Mouse (Mus musculus) heart, embryonic 12.5 days (tissue): Measurements from ENCODE around the gene Mb21d2. TPM values are rescaled to one million over a fixed set of nuclear protein-coding genes. Genes with fewer than 3 reads are reported as not detected.

ENCODE experiments used
- ATAC-seq: fragments of 200-750 bp; cut with Nextera tagmentation; 2 replicates; pipeline ENCODE4 v1.8.0; 2017; ENCODE audit warnings: moderate TSS enrichment, moderate library complexity; ENCODE audit not compliant: insufficient number of reproducible peaks, low FRiP score
- H3K27ac ChIP-seq: fragments of 300-500 bp; sonication (generic); 2 replicates; pipeline ENCODE4 v1.5.1; 2016; ENCODE audit warnings: mild to moderate bottlenecking, moderate library complexity; ENCODE audit not compliant: poor library complexity, severe bottlenecking
- H3K27me3 ChIP-seq: fragments of 300-500 bp; sonication (generic); replicated peaks from 2 replicates; pipeline ENCODE4 v1.6.1; 2016; ENCODE audit warnings: mild to moderate bottlenecking, moderate library complexity
- H3K36me3 ChIP-seq: fragments of 300-500 bp; sonication (generic); 2 replicates; pipeline ENCODE4 v1.6.1; 2016; ENCODE audit warnings: mild to moderate bottlenecking, moderate library complexity
- H3K4me1 ChIP-seq: fragments of 300-500 bp; sonication (generic); replicated peaks from 2 replicates; pipeline ENCODE4 v1.6.1; 2016; ENCODE audit warnings: mild to moderate bottlenecking
- H3K4me2 ChIP-seq: fragments of 300-500 bp; sonication (generic); 2 replicates; pipeline ENCODE4 v1.6.1; 2016; ENCODE audit warnings: mild to moderate bottlenecking, moderate library complexity
- H3K4me3 ChIP-seq: fragments of 300-500 bp; sonication (generic); 2 replicates; pipeline ENCODE4 v1.5.1; 2016; ENCODE audit warnings: mild to moderate bottlenecking
- H3K9ac ChIP-seq: fragments of 300-500 bp; sonication (generic); 2 replicates; pipeline ENCODE4 v1.6.1; 2016; ENCODE audit warnings: mild to moderate bottlenecking, moderate library complexity
- H3K9me3 ChIP-seq: fragments of 300-500 bp; sonication (generic); replicated peaks from 2 replicates; pipeline ENCODE4 v1.6.1; 2016; ENCODE audit warnings: mild to moderate bottlenecking, moderate library complexity
- WGBS: fragments of 180-500 bp; shearing (Covaris S2); methylation state at CpG from one replicate; pipeline ENCODE4 v1.1.7; 2016; 5-methylcytosine and 5-hydroxymethylcytosine counted together
- polyA plus RNA-seq: library from polyadenylated mRNA; unstranded; fragments of >200 nt; fragmentation: Nextera tagmentation; extraction: Ambion mirVana; gene quantifications from 2 replicates; pipeline ENCODE4 v1.2.1, GENCODE M21; 2016

Gene Mb21d2
- 6.9 and 7.1 TPM in 2 replicates for polyA plus RNA-seq

GRCm38 (mm10) chr16:28928815-28929685, at the start of gene Mb21d2:
TSS of gene Mb21d2 (minus strand) at chr16:28929673.
- Histone ChIP-seq H3K9ac (peak within 1 kb of the TSS; percentile 91), H3K36me3 (no peaks in the 10 kb centered on the region), H3K4me2 (peak within 1 kb of the TSS; percentile 71), H3K4me1 (peaks cover 13% of the 10 kb centered on the region), H3K4me3 (peak within 1 kb of the TSS; percentile 64), H3K27ac (peak within 1 kb of the TSS; percentile 94), H3K9me3 (no peaks in the 10 kb centered on the region), H3K27me3 (0 out of 2 replicates have a peak, but pooled peaks cover 7% of the 10 kb centered on the region)
- ATAC-seq = peak; percentile 39
- under 1% methylated on average over 73 of the region's 73 CpGs for WGBS

GRCm38 (mm10) chr16:28966236-28966635, 36.8 kb upstream of the Mb21d2 start:
- Histone ChIP-seq H3K27ac (no peak overlapping the region), H3K4me1 (no peaks in the 10 kb centered on the region), H3K9ac (no peak overlapping the region), H3K4me3 (no peak overlapping the region), H3K9me3 (no peaks in the 10 kb centered on the region), H3K27me3 (no peaks in the 10 kb centered on the region), H3K36me3 (no peaks in the 10 kb centered on the region), H3K4me2 (no peak overlapping the region)
- 55% methylated on average over 2 of the region's 2 CpGs for WGBS
- no peak for ATAC-seq

GRCm38 (mm10) chr16:28964048-28964447, 34.6 kb upstream of the Mb21d2 start:
- Histone ChIP-seq H3K4me3 (no peak overlapping the region), H3K9me3 (no peaks in the 10 kb centered on the region), H3K36me3 (no peaks in the 10 kb centered on the region), H3K4me2 (no peak overlapping the region), H3K9ac (no peak overlapping the region), H3K27ac (no peak overlapping the region), H3K27me3 (no peaks in the 10 kb centered on the region), H3K4me1 (no peaks in the 10 kb centered on the region)
- no peak for ATAC-seq
- 69% methylated on average over 4 of the region's 4 CpGs for WGBS

- no peak overlapping the region for H3K9ac ChIP-seq
- no peak for ATAC-seq
- H3K4me2 ChIP-seq = no peak overlapping the region
- no peaks in the 10 kb centered on the region for H3K4me1 ChIP-seq
- no peak overlapping the region for H3K27ac ChIP-seq
- no peaks in the 10 kb centered on the region for H3K27me3 ChIP-seq
- H3K4me3 ChIP-seq = no peak overlapping the region
- no peaks in the 10 kb centered on the region for H3K36me3 ChIP-seq
- H3K9me3 ChIP-seq = no peaks in the 10 kb centered on the region
These were observed 33.5 kb upstream of the Mb21d2 start for GRCm38 (mm10) chr16:28962987-28963386.

GRCm38 (mm10) chr16:28949810-28950209, 20.3 kb upstream of the Mb21d2 start:
- Histone ChIP-seq H3K27me3 (no peaks in the 10 kb centered on the region), H3K4me2 (no peak overlapping the region), H3K27ac (no peak overlapping the region), H3K4me1 (no peaks in the 10 kb centered on the region), H3K4me3 (no peak overlapping the region), H3K9ac (no peak overlapping the region), H3K9me3 (no peaks in the 10 kb centered on the region; the same call in 1 of the 2 replicates), H3K36me3 (no peaks in the 10 kb centered on the region)
- ATAC-seq = no peak
- WGBS = 68% methylated on average over 5 of the region's 5 CpGs

- Histone ChIP-seq H3K4me3 (no peak overlapping the region), H3K9ac (no peak overlapping the region), H3K4me1 (peaks cover 5% of the 10 kb centered on the region), H3K27me3 (no peaks in the 10 kb centered on the region), H3K9me3 (no peaks in the 10 kb centered on the region; the same call in 1 of the 2 replicates), H3K36me3 (no peaks in the 10 kb centered on the region), H3K27ac (no peak overlapping the region), H3K4me2 (no peak overlapping the region)
- 61% methylated on average over 2 of the region's 2 CpGs for WGBS
- ATAC-seq = no peak
These were observed 13.8 kb upstream of the Mb21d2 start for GRCm38 (mm10) chr16:28943254-28943653.

- no peak for ATAC-seq
- 0 out of 2 replicates have a peak, but pooled peaks cover 1% of the 10 kb centered on the region for H3K27me3 ChIP-seq
- no peaks in the 10 kb centered on the region for H3K36me3 ChIP-seq
- H3K27ac ChIP-seq = no peak overlapping the region
- 65% methylated on average over 7 of the region's 7 CpGs for WGBS
- no peak overlapping the region for H3K9ac ChIP-seq
- H3K9me3 ChIP-seq = no peaks in the 10 kb centered on the region
- no peak overlapping the region for H3K4me3 ChIP-seq
- peaks cover 9% of the 10 kb centered on the region for H3K4me1 ChIP-seq
- no peak overlapping the region for H3K4me2 ChIP-seq
These were observed 6.8 kb upstream of the Mb21d2 start for GRCm38 (mm10) chr16:28936181-28936792.

GRCm38 (mm10) chr16:28935701-28936100, 6.2 kb upstream of the Mb21d2 start:
- Histone ChIP-seq H3K4me3 (no peak overlapping the region), H3K4me1 (peaks cover 9% of the 10 kb centered on the region), H3K9me3 (no peaks in the 10 kb centered on the region), H3K36me3 (no peaks in the 10 kb centered on the region), H3K9ac (no peak overlapping the region), H3K4me2 (no peak overlapping the region), H3K27ac (no peak overlapping the region), H3K27me3 (0 out of 2 replicates have a peak, but pooled peaks cover 7% of the 10 kb centered on the region)
- WGBS = 66% methylated on average over 3 of the region's 3 CpGs
- ATAC-seq = no peak

- no peak overlapping the region for H3K9ac ChIP-seq
- H3K4me3 ChIP-seq = no peak overlapping the region
- ATAC-seq = no peak
- H3K9me3 ChIP-seq = no peaks in the 10 kb centered on the region
- H3K27me3 ChIP-seq = 0 out of 2 replicates have a peak, but pooled peaks cover 7% of the 10 kb centered on the region
- H3K4me2 ChIP-seq = no peak overlapping the region
- H3K36me3 ChIP-seq = no peaks in the 10 kb centered on the region
- 62% methylated on average over 2 of the region's 2 CpGs for WGBS
- H3K27ac ChIP-seq = no peak overlapping the region
- peaks cover 13% of the 10 kb centered on the region for H3K4me1 ChIP-seq
These were observed 1.7 kb upstream of the Mb21d2 start for GRCm38 (mm10) chr16:28931213-28931612.

- Histone ChIP-seq H3K36me3 (no peaks in the 10 kb centered on the region), H3K9me3 (no peaks in the 10 kb centered on the region), H3K4me1 (peaks cover 13% of the 10 kb centered on the region), H3K4me3 (peak overlapping the region; percentile 64), H3K4me2 (peak overlapping the region; percentile 71), H3K27ac (no peak overlapping the region), H3K27me3 (0 out of 2 replicates have a peak, but pooled peaks cover 7% of the 10 kb centered on the region), H3K9ac (peak overlapping the region; percentile 91; the same call in 1 of the 2 replicates)
- ATAC-seq = no peak
- 14% methylated on average over 5 of the region's 5 CpGs for WGBS
These were observed 953 bp upstream of the Mb21d2 start for GRCm38 (mm10) chr16:28930426-28930825.

- peak overlapping the region; percentile 64 for H3K4me3 ChIP-seq
- H3K27me3 ChIP-seq = 0 out of 2 replicates have a peak, but pooled peaks cover 7% of the 10 kb centered on the region
- H3K9ac ChIP-seq = peak overlapping the region; percentile 91
- peak overlapping the region; percentile 71 for H3K4me2 ChIP-seq
- H3K4me1 ChIP-seq = peaks cover 13% of the 10 kb centered on the region
- ATAC-seq = peak; percentile 56
- no peaks in the 10 kb centered on the region for H3K9me3 ChIP-seq
- H3K27ac ChIP-seq = peak overlapping the region; percentile 94
- no peaks in the 10 kb centered on the region for H3K36me3 ChIP-seq
- under 1% methylated on average over 58 of the region's 66 CpGs for WGBS
These were observed 316 bp upstream of the Mb21d2 start for GRCm38 (mm10) chr16:28929686-28930291.
